10 mouse cellular contexts compared by ENCODE assay signal in the genomic region with DNA sequence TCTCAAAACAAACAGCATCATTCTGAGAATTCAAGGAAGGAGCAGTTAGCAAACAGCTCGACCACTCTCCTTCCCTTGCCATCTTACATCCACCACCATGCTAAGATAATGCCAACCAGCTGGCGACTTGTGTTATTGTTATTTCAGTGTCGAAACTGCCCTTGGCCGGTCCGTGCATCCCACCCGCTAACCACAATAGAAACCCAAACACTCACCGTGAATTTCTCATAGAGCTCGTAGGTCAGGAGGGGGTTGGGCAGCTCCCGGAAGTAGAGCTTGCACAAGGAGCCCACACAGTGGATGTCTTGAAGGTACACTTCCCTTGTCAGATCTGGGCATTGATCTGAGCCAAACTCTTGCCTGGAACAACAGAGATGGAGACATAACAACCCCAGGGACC.
DNase-seq lines count a peak whose midpoint lies in the region; ATAC-seq and TF ChIP-seq lines count a peak whose summit lies in the region.
"Had no signal": no experiment of that assay in that cellular context is flagged by ENCODE, and none has a peak within 500 bp of the region (broad histone marks: within the 10 kb centered on the region; RNA-seq: fewer than 3 reads in every experiment).

No protein-coding gene starts in this region.

- peak overlapping the region; percentile 80 for H3K27ac ChIP-seq in forebrain, embryonic 10.5 days
- no peak overlapping the region for H3K27ac ChIP-seq in forebrain, embryonic 16.5 days (ENCODE audit: low read length)
- H3K27ac ChIP-seq in lung, postnatal 0 days (ENCODE audit: low read length), result peak overlapping the region; percentile 47; the same call in 1 of the 2 replicates
- H3K27ac ChIP-seq in hindbrain, embryonic 13.5 days, result no peak overlapping the region
- H3K27ac ChIP-seq: limb, embryonic 13.5 days; stomach, embryonic 15.5 days had no signal

- no peak overlapping the region for H3K4me3 ChIP-seq in forebrain, embryonic 10.5 days
- no peak overlapping the region for H3K4me3 ChIP-seq in forebrain, embryonic 16.5 days (replicated peaks; ENCODE audit: low read length)
- no peak overlapping the region for H3K4me3 ChIP-seq in lung, postnatal 0 days (ENCODE audit: low read depth, low read length)
- H3K4me3 ChIP-seq in hindbrain, embryonic 13.5 days, result no peak overlapping the region
- H3K4me3 ChIP-seq: limb, embryonic 13.5 days; stomach, embryonic 15.5 days had no signal

- 78% methylated on average over 9 of the region's 9 CpGs for whole genome bisulfite sequencing in forebrain, embryonic 10.5 days
- 82% methylated on average over 9 of the region's 9 CpGs for WGBS in forebrain, embryonic 16.5 days
- WGBS in lung, postnatal 0 days, result 23% methylated on average over 9 of the region's 9 CpGs
- 64% methylated on average over 9 of the region's 9 CpGs for WGBS in hindbrain, embryonic 13.5 days

- no peaks in the 10 kb centered on the region for H3K36me3 ChIP-seq in forebrain, embryonic 10.5 days (replicated peaks)
- no peaks in the 10 kb centered on the region for H3K36me3 ChIP-seq in forebrain, embryonic 16.5 days (ENCODE audit: control insufficient read depth, insufficient read depth)
- peaks cover 4% of the 10 kb centered on the region; the same call in 1 of the 2 replicates for H3K36me3 ChIP-seq in lung, postnatal 0 days (ENCODE audit: insufficient read depth, low read length)
- H3K36me3 ChIP-seq in hindbrain, embryonic 13.5 days, result no peaks in the 10 kb centered on the region

- no peak overlapping the region for H3K9ac ChIP-seq in forebrain, embryonic 16.5 days (replicated peaks; ENCODE audit: low read depth, low read length)
- no peak overlapping the region for H3K9ac ChIP-seq in lung, postnatal 0 days (replicated peaks; ENCODE audit: low read depth)
- H3K9ac ChIP-seq in hindbrain, embryonic 13.5 days, result no peak overlapping the region
- H3K9ac ChIP-seq: limb, embryonic 13.5 days; stomach, embryonic 15.5 days had no signal

- H3K9me3 ChIP-seq in forebrain, embryonic 10.5 days, result no peaks in the 10 kb centered on the region
- no peaks in the 10 kb centered on the region for H3K9me3 ChIP-seq in forebrain, embryonic 16.5 days (ENCODE audit: control insufficient read depth, low read length)
- H3K9me3 ChIP-seq in lung, postnatal 0 days (ENCODE audit: low read length), result no peaks in the 10 kb centered on the region
- no peaks in the 10 kb centered on the region for H3K9me3 ChIP-seq in hindbrain, embryonic 13.5 days
- H3K9me3 ChIP-seq: limb, embryonic 13.5 days; stomach, embryonic 15.5 days had no signal

- ATAC-seq in forebrain, embryonic 16.5 days, result no peak
- ATAC-seq in lung, postnatal 0 days, result peak; percentile 61
- ATAC-seq in hindbrain, embryonic 13.5 days (ENCODE audit: low FRiP score), result no peak

- peak; percentile 47 for DNase-seq in forebrain, embryonic 10.5 days (ENCODE audit: extremely low spot score, low spot score)
- DNase-seq in ovary, postnatal 36 days (ENCODE audit: low spot score), result peak; percentile 58
- no peak for DNase-seq in ovary, postnatal 14 days (ENCODE audit: low spot score)
- peak; percentile 51 for DNase-seq in lung, postnatal 0 days (ENCODE audit: low spot score)
- DNase-seq in left cerebral cortex, adult 9 months (ENCODE audit: low spot score in 2 of 2), result no peak
- DNase-seq in layer of hippocampus, adult 9-11 months, result no peak

- no peak for TF ChIP-seq EP300 in lung, postnatal 0 days (IDR thresholded peaks at IDR 0.05)

- H3K4me2 ChIP-seq in forebrain, embryonic 16.5 days (ENCODE audit: low read length), result no peak overlapping the region
- H3K4me2 ChIP-seq in lung, postnatal 0 days (replicated peaks; ENCODE audit: low read depth, low read length), result no peak overlapping the region
- H3K4me2 ChIP-seq in hindbrain, embryonic 13.5 days, result no peak overlapping the region
- H3K4me2 ChIP-seq: limb, embryonic 13.5 days; stomach, embryonic 15.5 days had no signal

- no peaks in the 10 kb centered on the region for H3K27me3 ChIP-seq in forebrain, embryonic 10.5 days (ENCODE audit: poor library complexity, severe bottlenecking)
- H3K27me3 ChIP-seq in forebrain, embryonic 16.5 days (replicated peaks; ENCODE audit: control insufficient read depth, insufficient read depth, low read length), result no peaks in the 10 kb centered on the region
- H3K27me3 ChIP-seq in lung, postnatal 0 days (replicated peaks; ENCODE audit: insufficient read depth, low read length), result no peaks in the 10 kb centered on the region
- H3K27me3 ChIP-seq in hindbrain, embryonic 13.5 days, result no peaks in the 10 kb centered on the region
- H3K27me3 ChIP-seq: limb, embryonic 13.5 days; stomach, embryonic 15.5 days had no signal

- H3K4me1 ChIP-seq in forebrain, embryonic 10.5 days, result no peaks in the 10 kb centered on the region
- H3K4me1 ChIP-seq in forebrain, embryonic 16.5 days (replicated peaks; ENCODE audit: control insufficient read depth, insufficient read depth, low read length), result no peaks in the 10 kb centered on the region
- no peaks in the 10 kb centered on the region for H3K4me1 ChIP-seq in lung, postnatal 0 days (ENCODE audit: insufficient read depth, low read depth, low read length)
- no peaks in the 10 kb centered on the region for H3K4me1 ChIP-seq in hindbrain, embryonic 13.5 days (replicated peaks)
- H3K4me1 ChIP-seq: stomach, embryonic 15.5 days had no signal

- TF ChIP-seq CTCF in lung, postnatal 0 days (IDR thresholded peaks at IDR 0.05), result no peak

Comparison
In these comparisons a context has a peak if more than half of its experiments do, and no peak if none do; other contexts are left out.
1. DNase-seq: peak in forebrain, embryonic 10.5 days (single experiment), ovary, postnatal 36 days (single experiment) and lung, postnatal 0 days (single experiment); none in ovary, postnatal 14 days (single experiment), left cerebral cortex, adult 9 months (0 of 2) and layer of hippocampus, adult 9-11 months (single experiment).
2. H3K27ac ChIP-seq: peak in forebrain, embryonic 10.5 days (single experiment) and lung, postnatal 0 days (single experiment); none in forebrain, embryonic 16.5 days (single experiment) and hindbrain, embryonic 13.5 days (single experiment).